Mouse (Mus musculus) 3T3-L1 (cell line): ENCODE measurements around the gene Cic.

ENCODE experiments used
- DNase-seq: peaks from one replicate; pipeline ENCODE4 v3.0.0-alpha.2; 2015; ENCODE audit warnings: low read depth, low spot score

Cic gene

DNA sequence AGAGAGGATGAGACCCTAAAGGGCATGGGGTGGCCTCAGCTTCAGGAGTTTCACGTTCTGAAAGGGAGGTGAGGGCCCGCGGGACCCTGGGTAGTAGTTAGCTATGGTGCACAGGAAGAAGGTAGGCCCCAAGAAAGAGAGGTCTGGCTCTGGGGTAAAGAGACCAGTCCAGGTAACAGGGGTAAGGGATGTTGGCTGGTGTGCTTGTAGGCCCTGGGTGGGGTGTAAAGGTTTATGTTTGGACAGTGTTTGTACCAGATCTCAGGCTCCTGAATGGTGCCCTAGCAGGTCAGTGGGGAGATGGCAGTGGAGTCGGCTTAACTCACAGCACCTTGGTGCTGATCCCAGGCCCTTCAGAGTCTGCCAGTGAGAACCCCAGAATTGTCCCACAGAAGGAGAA lies 1.5 kb downstream of the Cic start:
- DNase-seq = no peak

DNA sequence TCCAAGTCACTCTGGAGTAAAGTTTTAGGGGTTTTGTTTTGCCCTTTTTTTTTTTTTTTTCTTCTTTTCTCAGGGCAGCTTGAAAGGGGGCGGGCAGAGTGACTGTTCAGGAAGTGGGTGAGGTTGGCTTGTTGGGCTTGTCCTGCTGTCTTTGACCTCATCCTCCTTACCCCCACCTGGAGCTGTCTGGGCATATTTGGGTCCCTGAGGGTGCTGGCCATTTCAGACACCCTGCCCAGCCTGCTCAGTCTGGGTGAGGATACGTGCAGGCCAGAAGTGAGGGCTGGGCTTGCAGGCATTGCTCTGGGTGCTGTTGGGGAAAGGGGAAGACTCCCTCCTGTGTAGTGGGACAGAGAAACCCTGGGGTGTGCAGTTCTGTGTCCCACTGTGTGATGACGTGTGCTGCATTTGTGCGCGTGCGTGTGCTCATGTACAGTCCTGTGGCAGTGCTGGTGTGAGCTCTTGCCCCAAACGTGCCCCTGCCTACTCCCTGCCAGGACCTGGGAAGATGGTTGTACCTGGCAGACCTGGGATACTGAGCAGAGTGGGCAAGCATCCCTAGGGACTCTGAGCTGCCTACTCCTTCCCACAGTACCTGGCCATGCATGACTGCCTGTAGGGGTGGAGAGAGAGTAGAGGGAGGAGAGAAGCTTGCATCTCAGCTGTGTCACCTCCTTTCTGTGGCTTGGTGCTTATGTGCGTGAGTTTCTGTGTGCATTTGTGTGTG lies 2.2 kb downstream of the Cic start:
- DNase-seq = no peak

DNA sequence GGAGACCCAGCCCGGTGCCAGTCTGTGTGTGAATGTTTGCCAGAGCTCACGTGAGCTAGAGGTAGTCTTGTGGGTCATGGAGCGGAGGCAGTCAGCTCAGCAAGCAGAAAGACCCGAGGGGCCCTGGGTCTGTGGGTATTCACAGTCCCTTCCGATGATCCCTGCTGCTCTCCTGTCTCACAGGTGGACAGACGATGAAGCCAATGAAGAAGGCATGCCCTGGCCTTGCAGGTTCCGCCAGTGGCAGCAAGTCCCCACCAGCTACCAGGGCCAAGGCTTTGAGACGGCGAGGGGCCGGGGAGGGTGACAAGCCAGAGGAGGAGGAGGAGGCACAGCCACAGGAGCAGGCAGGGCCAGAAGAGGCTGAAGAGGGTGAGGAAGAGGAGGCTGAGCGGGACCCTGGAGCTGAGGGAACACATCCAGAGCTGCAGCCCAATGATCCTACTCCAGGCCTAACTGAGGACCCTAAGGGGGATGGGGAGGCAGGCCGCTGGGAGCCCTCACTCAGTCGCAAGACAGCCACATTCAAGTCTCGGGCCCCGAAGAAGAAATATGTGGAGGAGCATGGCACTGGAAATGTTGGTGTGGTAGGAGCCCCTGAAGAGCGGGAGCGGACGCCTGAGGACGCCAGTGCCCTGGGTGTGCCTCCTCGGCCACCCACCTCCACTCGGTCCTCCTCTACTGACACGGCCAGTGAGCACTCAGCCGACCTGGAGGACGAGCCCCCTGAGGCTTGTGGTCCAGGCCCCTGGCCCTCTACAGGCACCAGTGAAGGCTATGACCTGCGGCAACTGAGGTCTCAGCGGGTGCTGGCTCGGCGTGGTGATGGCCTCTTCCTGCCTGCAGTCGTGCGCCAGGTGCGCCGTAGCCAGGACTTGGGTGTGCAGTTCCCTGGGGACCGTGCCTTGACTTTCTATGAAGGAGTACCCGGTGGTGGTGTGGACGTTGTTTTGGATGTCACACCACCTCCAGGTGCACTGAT lies 3.4 kb downstream of the Cic start:
- no peak for DNase-seq

DNA sequence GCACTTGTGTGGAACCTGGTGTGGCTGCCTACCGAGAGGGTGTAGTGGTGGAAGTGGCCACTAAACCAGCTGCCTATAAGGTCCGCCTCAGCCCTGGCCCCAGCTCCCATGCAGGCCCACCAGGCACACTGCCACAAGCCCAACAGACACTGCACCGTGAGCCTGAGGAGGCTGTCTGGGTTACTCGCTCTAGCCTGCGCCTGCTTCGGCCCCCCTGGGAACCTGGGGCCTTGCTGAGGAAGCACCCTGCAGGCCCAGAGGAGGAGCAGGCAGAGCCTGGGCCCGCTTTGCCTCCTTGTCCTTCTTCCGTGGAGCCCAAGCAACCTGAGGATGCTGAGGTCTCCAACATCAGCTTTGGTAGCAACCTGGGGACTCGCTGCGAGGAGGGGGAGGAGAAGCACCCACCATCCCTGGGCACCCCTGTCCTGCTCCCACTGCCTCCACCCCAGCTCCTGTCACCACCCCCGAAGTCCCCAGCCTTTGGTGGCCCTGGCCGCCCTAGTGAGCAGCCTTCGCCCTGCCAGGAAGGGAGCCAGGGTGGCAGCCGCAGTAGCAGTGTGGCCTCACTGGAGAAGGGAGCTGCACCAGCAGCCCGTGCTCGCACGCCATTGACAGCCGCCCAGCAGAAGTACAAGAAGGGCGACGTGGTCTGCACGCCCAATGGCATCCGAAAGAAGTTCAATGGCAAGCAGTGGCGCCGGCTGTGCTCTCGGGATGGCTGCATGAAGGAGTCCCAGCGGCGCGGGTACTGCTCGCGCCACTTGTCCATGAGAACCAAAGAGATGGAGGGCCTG lies 4.3 kb downstream of the Cic start:
- DNase-seq = no peak

DNA sequence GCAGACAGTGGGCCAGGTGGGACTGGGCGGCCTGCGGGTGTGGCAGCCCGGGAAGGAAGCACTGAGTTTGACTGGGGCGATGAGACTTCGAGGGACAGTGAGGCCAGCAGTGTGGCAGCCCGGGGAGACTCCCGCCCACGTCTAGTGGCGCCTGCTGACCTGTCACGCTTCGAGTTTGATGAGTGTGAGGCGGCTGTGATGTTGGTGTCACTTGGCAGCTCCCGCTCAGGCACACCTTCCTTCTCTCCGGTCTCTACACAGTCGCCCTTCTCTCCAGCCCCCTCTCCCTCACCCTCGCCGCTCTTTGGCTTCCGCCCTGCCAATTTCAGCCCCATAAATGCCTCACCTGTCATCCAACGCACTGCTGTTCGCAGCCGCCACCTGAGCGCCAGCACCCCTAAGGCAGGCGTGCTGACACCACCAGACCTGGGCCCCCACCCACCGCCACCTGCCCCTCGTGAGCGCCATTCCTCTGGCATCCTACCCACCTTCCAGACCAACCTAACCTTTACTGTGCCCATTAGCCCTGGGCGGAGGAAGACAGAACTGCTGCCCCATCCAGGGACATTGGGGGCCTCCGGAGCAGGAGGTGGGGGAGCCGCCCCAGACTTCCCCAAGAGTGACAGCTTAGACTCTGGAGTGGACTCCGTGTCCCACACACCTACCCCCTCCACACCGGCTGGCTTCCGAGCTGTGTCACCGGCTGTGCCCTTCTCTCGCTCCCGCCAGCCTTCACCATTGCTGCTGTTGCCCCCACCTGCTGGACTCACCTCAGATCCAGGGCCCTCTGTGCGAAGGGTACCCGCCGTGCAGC lies 5.1 kb downstream of the Cic start:
- no peak for DNase-seq

DNA sequence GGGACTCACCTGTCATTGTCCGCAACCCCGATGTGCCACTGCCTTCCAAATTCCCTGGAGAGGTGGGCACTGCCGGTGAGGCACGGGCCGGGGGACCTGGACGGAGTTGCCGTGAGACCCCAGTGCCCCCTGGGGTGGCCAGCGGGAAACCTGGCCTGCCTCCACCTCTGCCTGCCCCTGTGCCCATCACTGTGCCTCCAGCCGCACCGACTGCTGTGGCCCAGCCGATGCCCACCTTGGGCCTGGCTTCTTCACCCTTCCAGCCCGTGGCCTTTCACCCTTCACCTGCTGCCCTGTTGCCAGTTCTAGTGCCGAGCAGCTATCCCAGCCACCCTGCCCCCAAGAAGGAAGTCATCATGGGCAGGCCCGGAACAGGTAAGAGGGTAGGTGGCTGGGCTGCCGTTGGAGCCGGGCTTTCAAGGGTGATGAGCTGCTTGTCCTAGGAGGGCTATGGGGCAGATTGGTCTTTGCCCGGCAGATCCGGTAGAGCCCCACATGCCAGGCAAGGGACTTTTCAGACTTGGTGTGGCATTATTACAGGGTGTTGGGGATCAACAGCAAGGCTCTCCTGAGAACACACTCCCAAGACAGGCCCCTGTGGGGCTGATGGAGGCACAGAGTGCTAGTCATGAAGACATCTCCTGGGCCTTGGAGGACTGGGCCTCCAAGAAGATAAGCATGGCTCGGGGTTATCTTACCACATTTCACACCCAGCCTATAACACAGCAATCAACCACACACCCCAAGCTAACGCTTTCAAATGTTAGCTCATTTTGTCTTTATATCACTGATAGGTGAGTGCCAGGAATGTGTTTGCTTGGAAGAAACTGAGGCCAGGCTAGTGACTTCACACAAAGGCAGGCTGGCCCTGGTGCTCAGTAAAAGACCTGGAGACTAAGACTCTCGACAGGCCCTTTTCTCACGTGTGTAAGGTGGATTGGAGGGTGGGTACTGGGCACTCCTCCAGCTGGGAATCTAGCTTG lies 6.0 kb downstream of the Cic start:
- DNase-seq = no peak

DNA sequence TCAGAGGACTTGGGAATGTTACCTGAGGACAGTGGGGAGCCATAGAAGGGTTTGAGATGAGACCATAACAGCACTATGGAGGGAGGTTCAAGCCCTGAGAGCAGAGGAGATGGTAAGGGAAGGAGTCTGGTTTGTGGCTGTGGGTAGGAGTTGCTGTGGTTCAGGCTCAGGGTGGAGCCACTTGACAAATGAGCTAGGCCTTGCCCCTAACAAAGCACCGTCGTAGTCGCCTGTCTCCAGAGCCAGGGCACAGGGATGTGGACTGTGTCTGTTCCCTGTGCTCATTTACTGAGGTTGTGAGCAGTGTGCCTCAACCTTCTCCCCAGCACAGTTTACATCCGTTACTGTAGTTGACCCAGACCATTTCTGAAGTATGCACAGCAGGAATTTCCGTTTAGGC lies 7.1 kb downstream of the Cic start:
- DNase-seq = no peak

DNA sequence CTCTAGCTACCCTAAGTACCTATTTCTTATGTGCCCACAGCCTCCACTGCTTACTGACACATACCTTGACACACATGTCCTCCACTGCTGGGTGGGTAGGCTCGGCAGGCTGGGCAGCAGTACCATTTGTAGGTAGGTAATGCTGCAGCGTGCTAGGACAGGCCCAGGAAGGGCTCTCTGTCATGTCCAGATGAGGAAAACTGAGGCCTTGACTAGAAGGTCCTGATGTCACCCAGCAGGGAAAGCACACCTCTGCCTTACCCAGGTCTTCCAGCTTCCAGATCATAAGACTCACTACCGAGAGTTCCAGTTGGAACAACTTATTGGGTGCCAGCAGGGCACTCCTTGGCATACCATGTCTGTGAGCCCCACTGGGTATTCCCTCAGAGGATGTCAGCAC lies 7.5 kb downstream of the Cic start:
- DNase-seq = no peak

DNA sequence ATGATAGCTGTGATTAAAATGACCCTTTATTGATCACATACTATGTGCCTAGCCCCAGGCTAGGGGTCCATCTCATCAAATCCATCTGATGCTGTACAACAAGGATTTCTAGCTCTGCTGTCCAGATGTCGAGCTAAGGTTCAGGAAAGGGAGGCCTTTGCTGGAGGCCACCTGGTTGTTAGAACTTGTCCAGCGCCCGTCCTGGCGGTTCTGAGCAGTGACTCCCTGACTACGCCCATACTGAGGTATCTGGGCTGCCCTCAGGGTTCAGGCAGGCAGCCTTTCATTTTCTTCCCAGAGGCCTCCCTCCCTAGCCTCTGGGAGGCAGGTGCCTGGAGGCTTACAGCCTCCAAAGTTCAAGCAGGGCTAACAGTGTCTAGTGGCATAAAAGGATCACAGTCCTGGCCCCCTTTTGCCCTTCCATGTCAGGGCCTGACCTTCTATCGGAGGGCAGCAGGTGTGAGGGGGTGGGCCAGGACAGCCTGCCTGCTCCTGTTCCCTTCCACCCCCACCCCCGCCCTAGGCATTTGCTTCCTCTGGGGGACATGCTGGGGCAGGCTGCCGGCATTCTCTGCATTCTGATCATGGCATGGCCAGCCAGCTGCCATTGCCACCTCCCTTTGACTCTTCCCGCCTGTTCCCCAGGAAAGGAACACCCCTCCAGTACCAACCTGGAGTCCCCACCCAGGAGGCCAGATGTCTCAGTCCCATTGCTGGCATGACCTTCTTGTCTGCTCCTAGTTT lies 8.2 kb downstream of the Cic start:
- no peak for DNase-seq

DNA sequence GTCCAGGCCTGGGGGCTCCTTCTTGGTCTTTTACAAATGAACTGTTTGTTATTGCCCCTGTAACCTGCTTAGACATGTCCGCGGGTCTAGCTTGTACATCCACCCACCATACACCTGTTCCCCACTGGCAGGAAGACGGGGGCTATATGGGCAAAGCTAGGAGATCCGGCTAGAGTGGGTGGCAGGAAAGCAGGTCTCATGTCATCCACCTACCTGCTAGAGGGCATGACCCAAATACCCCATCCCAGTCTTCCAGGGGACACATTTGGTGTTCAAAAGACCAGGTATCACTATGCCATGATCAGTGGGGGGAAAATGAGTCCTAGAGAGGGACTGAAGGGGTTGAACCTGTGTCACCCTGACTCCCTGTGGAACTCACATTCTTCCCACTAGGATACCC lies 9.9 kb downstream of the Cic start:
- DNase-seq = no peak

DNA sequence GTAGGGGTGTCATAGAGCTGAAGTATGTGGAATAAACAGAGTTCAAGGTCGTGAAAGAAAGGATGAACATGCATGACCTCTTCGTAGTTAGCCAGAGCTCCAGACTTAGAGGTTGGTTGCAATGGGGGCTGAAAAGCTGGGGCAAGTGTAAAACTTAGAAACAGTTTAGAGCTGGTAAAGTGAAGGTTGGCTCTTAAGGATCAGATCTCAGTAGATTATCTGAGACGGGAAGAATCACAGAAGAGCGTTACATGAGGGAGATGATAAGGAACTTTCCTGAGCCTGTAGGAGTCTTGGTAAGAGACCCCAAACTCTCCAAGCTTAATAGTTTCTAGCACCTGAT lies 10.5 kb downstream of the Cic start:
- DNase-seq = no peak

DNA sequence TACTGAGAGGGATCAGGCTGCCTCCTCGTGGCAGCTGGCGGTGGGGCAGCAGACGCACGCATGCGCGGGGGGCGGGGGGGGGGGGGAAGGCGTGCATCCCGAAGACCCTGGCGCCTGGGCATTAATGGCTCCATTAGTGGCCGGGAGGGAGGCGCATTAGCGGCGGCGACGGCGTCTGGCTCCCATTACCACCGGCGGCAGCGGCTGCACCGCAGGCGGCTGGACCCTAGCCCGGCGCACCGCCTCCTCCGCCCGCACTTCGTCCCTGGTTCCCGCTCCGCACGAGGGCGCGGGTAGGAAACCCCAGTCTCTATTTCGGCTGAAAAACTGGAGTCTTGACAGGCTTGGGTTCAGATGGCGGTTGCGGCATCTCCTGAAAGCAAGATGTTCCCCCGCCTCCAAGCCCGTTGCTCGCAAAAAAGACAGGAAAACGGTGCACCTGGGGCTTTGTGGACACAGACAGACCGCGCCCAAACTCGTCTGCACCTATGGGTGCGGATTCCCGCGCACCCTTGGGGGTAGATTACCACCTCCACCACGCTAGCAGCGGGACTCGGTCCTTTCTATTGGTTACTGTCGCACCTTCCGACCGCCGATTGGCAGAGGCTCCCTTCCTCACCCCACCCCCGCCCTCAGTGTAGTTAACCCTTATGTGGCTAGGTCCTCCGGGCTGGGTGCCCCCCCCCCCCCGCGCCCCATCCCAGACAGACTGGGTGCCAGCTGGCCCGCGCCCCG lies 11.0 kb downstream of the Cic start:
- DNase-seq = peak; percentile 93

DNA sequence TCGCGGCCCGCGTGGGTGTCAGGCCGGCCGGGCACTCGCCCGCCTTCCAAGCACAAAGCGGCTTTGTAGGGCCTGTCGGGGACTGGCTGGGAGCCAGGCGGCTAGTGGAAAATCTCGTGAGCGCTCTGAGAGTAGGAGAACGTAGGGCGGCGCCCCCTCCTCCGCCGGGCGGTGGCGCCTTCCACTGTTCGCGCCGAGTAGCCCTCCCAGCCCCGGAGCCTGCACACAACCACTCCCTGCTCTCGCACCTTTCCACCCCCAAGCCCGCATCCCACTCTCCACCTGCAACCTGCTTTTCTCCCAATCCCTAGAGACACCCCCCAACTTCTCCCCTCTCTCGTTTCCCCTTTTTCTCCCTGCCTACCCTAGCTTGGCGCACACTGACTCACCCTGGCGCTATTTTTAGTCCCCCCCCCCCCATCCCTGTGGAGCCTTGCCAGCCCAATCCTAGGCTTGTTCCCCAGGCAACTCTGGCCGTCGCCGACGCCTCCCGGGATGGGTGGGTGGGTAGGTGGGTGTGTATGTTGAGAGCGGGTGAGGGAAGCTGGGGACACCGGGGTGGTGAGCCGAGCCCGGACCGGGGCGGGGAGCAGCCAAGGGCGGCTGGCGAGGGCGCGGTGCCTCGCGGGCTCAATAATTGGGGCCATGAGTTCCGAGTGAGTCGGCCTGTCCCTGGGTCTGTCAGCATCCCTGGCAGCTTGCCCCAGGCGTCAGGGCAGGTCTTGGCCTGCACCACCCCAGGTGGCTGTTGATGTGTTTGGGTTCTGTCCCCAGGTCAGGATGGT lies 11.8 kb downstream of the Cic start:
- DNase-seq = peak; percentile 81

DNA sequence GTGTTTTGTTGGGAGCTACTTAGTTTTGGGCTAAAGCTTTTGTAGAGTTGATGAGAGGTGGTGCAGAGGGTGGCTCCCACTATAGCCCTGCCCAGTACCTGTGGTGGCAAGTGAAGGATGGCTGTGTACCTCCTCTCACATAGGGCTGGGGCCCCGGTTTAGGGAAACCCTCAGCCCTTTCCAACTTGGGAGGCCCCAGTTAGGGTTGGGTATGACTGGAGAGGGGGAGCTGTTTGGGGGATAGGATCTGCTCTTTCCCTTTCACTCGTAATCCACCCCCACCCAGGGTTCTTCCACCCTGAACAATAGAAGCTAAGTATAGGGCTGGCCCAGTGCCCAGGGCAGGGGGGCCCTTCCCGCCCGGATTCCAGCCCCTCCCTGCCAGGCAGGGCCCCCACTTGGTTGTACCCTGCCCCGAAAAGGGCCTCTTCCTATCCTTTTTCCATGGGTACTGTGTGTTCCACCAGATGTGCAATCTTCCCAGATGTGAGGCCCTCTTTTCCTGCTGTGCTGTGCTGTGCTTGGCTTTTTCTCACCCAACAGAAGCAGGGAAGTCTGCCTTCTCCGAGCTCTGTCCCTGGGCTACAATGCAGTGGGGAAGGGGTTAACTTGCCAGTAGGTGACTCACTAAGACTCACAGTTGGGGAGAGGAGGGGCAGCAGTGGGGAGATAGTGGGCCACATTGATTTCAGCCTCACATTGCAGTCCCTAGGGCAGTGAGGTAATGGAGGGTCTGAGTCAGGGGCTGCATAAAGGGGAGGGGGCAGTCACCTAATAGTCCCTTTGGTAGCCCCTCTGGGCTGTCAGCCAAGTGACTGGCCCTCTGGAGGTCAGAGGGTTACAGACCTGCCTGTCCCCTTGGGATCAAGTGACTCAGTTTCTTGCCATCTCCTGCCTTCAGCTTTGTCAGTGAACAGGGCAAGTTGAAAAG lies 12.6 kb downstream of the Cic start:
- DNase-seq = peak; percentile 90

DNA sequence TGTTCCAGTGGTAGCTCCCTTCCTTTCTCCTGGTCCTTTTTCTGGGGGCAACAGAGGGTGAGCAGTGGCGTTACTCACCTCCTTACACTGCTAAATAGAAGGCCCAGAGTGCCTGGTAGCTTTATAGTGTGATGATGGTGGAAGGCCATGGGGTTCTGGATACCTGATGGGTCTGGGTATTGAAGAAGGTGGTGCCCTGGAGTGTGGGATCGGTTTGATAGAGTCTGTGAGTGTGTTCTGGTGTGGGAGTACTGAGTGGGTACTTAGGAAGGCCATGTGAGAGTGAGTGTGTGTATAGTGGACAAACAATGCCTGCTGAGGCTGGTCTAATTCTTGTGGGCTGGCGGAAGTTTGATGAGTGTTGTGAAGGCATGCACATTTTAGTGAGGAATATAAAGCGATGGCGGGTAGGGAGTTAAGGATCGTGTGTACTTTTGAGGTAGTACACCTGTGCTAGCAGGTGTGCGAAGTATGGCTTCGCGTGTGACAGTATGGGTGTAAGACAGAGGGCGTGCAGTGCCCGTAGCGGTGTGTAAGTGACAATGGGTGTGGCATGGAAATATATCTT lies 13.7 kb downstream of the Cic start:
- DNase-seq = peak; percentile 44
